Mouse (Mus musculus): ENCODE results near the gene Trim10.
A peak's percentile ranks its signal among the peaks of the same experiment; 100 is the strongest.
"Not testable (repeated sequence)": the region's sequence is repeated elsewhere in the genome, so short reads cannot be mapped to it uniquely, and the experiment has no call there.

Gene Trim10

DNA sequence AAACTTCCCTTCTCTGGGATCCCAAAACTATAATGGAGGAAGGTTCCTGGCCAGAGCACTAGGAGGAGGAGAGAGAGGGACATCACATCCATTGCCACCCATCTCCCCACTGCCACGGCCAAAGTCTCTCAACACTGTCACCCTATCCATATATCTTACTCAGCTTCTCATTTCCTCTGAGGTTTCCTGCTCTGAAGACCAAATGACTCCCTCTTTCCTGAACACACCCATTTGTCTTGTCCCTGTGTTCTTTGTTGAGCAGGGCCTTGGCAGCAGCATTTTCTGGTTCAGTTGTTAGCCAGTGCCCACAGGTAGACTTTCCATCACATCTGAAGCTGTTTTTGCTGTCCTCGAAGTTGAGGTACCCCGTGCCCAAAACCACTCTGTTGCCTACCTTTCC is 11.2 kb upstream of the Trim10 start:
- no peak for DNase-seq (ENCODE audit: low spot score in 2 of 2)

DNA sequence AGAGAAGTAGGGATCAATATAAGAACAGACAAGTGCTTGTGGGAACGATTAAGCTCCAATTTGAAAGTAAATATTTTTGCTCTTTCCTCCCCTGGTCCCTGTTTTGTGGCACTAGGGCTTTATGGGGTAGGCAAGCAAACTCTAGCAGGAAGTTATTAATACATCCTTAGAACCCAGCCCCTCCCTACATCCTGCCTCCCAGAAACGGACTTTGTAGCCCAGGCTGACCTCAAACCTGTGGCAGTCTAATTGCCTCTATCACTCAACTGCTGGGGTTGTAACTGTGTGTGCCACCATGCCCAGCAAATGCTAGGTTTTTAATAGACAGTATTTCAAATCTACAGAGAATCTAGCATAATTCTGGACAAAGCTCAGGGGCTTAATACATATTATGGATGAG is 7.7 kb upstream of the Trim10 start:
- no peak for DNase-seq (ENCODE audit: low spot score in 2 of 2)

DNA sequence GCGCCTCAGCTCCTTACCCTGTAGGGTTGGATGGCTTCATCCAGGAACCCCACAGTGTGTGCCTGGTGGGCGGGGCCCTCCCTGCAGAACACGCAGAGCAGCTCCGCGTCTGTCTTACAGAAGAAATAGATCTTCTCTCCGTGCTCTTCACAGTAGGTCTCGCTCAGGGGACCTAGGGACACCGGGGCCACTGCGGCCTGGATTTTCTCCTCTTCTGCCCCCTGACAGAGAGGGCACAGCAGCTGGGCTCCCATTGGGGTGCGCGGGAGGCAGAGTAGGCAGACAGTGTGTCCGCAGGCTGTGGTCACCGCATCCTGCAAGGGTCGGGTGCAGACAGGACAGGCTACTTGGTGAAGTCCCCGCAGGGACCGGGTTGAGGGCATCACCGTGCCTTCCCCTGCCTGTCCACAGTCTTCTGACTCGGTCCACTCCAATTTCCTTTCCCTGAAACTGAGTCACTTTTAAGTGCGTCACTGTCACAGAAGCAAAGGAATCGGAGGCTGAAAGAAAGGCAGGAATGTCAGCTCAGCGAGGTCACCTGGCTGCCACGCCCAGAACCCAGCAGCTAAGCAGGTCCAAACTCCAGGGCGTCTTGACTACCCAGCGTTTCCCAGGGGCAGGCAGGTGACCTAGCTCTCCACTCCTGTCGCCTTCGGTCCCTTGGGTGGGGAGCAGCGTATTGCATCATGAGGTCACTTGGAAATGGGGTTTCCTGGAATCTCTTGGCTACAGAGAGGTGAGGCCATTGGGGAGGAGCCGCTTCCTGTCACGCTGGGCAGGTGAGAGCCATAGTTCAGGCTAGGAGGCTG is 2.5 kb upstream of the Trim10 start, which contains the start of gene Trim15:
Trim15 (minus strand) TSS at position 492 of the 809 bp plus-strand sequence.
- no peak for DNase-seq (ENCODE audit: low spot score in 2 of 2)

DNA sequence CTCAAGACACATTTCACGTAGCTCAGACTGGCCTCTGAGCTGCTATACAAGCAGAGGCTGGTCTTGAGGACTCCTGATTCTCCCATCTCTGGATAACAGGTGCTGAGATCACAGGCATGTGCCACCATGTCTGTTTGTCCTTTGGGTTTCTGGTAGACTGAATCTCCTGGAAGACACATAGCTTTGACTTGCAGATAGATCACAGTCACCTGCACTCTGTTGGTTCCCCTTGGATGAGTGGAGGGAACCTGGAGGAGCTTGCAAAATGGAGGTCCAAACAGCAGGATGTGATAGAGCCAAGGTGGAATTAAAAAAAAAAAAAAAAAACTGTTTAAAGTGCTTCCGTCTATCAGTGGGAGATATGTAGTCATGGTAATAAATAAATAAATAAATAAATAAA is 538 bp upstream of the Trim10 start:
- DNase-seq (ENCODE audit: low spot score in 2 of 2), result no peak

DNA sequence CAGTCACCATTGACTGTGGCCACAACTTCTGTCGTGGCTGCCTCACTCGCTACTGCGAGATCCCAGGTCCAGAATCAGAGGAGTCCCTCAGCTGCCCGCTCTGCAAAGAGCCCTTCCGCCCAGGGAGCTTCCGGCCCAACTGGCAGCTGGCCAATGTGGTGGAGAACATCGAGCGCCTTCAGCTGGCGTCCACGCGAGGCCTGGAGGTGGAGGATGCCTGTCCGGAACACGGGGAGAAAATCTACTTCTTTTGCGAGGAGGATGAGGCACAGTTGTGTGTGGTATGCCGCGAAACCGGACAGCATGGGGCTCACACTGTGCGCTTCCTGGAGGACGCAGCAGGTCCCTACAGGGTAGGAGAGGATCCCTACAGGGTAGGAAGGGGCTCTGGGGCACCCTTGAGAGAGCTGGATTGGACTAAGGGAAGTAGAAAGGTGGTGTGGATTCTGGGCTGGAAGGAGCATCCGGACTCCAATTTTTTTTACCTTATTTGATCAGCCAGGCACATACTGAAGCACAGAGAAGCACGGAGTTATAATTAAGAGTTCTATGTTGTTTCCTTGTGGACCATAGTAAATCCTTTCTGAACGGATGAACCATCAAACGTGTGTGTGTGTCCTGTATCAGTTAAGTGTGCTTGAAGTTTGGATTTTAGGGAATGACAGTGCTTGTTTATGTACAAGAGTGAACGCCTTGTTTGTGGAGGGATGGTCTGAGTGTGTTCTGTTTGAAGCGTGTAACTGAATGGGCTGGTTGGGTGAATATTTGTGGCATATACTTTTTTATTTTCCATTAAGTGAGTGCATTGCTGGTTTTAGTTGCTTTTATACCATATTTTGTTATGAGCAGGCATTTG is 809 bp downstream of the Trim10 start:
- DNase-seq (ENCODE audit: low spot score in 2 of 2), result no peak

DNA sequence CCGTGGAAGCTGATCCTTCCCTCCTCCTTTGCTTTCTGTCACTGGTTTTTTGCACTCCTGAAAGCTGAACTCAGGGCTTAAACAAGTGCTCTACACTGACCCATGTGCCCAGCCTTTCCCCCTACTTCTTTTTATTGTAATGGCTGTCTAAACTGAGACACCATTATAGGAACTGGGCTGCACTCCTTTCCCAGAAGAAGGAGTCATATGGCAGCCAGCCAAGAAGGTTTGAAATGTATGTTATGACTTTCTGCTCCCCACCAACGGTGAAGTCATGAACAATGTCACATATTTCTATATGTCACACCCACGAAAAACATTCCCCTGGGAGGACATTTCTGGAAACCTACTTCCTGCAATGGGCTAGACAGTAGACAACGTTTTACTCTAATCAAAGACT is 5.3 kb downstream of the Trim10 start:
- DNase-seq (ENCODE audit: low spot score in 2 of 2), result no peak

DNA sequence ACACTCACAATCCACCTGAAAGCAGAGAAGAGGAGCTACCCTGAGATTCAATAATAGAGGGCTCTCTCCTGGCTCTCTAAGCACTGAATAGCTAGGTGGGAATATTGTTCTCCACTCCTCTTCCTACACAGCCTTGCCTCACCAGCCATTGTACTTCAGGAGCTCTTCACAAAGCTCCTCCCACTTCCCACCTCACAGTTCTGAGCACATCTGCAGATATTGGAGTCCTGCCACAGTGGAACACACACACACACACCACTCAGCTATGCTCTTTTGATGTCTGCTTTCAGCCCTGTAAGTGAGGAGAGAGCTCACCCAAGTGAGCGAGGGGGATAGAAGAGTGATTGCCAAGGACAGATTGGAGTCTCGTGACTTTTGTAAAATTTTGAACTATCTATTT is 14.0 kb downstream of the Trim10 start:
- DNase-seq (ENCODE audit: low spot score in 2 of 2), result no peak

DNA sequence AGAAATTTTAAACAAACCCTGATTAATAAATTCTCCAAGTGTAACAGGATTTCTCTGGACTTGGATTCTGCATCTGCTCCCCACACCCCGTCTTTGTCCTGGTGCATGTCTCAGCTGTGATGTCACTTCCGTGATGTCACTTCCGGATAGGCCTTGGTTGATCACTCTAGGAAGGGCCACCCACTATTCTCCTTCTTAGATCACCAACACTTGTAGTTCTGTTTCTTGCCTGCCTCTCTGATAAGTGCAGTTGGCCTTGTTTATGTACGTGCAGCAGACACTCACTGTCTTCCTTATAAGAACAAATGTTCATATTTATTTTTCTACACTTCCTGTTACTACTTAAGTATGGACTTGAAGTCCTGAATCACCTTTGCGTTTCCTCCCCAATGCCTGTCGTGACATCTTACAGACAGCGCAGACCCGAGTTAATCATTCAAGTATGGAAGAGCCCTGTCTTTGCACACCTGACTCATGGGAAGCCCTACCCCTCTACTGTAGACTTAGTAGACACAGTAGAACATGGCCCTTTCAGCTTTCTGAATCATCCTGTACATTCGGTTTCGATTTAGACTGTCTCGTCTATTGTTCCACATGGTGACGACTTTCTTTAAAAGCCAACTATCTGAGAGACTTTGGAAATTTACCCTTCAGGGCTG is 15.9 kb downstream of the Trim10 start:
- DNase-seq (ENCODE audit: low spot score in 2 of 2), result no peak

DNA sequence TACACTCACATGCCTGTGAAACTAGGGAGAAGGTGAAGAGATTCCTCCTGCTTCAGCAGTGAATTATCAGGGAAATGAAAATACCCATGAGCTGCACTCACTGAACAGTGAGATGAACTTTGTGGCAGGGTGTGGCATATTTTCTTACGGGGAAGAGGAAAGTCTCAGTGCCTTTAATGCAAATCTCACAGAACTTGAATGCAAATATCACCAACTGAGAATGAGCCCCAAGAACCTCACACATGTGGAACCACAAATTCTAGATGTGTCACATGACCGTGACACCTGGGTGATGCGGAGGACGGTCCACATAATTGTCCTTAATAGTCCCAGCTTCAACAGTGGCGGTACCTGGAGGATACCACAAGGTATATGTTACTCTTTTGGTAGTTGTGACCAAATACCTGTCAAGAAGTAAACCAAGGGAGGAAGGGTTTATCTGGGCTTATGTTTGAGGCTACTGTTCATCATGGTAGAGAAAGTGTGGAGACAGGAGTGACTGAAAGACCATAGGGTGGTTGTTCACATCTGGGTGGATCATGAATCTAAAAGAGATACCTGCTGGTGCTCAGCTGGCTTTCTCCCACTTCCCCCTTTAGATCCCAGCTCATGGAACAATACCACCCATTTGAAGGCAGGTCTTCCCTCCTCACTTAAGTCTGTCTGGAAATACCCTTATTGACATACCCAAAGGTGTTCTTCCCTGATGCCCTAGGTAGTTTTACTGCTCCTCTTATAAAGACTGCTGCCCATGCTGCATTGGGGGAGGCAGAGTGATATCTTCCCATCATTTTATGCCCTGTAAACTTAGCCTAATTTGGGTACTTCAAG is 20.9 kb downstream of the Trim10 start, which contains the start of gene Trim40:
Trim40 (minus strand) TSS at position 51 of the 831 bp plus-strand sequence.
- DNase-seq (ENCODE audit: low spot score in 2 of 2), result no peak

DNA sequence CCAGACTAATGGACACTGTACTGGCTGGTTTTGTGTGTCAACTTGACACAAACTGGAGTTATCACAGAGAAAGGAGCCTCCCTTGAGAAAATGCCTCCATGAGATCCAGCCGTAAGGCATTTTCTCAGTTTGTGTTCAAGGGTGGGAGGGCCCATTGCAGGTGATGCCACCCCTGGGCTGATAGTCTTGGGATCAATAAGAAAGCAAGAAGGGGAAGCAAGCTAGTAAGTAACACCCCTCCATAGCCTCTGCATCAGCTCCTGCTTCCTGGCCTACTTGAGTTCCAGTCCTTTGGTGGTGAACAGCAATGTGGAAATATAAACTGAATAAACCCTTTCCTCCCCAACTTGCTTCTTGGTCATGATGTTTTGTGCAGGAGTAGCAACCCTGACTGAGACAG is 22.1 kb downstream of the Trim10 start:
- not testable (repeated sequence) for DNase-seq (ENCODE audit: low spot score in 2 of 2)

DNA sequence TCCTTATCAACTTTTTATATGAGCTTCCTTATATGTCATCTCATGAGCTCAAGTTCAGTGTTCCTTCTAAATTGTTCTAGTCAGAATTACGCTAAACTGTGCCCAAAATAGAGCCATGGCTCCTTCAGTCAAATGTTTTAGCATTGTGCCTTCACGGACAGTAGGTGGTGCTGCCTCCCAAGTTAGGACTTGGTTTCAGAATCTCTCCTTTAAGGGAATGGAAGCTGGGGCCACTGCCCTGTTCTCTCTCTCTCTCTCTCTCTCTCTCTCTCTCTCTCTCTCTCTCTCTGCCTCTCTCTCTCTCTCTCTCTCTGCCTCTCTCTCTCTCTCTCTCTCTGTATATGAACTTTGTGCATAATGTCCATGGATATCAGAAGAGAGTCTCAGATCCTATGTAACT is 23.0 kb downstream of the Trim10 start:
- DNase-seq (ENCODE audit: low spot score in 2 of 2), result peak in 1 of 2 experiments; percentile 41

DNA sequence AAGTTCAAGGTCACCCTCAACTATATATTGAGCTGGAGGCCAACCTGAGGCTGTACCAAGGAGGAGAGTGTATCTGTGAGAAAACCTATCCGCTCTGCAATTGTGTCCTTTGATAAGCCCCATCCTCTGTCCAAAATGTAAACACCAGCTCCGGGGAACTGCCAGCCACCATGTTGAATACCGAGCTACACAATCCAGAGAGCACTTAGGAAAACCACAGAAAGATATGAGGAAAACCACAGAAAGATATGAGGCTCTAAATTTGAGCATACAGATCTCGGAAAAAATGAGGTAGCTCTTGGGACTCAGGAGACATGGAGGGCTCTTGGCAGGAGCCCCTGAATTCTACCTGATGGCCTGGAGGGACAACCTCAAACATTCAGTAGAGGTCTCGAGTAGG is 24.0 kb downstream of the Trim10 start:
- no peak for DNase-seq (ENCODE audit: low spot score in 2 of 2)

DNA sequence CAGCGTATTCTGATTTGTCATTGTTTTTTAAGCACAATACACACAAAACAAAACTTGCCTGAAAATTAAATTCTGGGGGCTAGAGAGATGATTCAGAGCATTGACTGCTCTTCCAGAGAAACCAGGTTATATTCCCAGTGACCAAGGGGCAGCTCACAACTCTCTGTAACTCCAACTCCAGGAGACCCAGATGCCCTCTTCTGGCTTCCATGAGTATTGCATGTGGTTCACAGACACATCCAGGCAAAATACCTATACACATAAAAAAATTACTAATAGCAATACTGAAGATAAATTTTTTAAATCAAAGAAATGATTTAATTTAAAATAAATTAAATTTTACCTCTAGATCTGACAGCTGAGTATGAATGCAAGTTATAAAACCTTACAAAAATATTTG is 27.2 kb downstream of the Trim10 start:
- DNase-seq (ENCODE audit: low spot score in 2 of 2), result peak in 1 of 2 experiments; percentile 44

DNA sequence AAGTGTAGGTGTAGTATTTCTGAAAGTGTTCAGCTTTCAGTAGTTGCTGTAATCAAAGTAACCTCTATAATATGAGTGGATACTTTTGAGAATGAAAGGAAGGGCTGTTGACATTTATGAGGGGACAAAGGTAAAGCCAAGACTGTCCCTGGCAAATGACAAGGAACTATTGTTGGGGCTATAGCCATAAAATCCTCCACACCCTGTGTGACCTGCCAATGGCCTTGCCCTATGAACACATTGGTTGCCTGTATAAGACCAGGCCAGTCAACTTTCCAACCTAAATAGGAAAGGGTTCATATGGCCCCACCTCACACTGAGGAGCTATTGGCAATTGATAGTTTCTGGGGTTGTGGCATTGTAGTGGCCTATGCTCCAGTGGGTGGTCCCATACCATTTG is 27.7 kb downstream of the Trim10 start:
- DNase-seq (ENCODE audit: low spot score in 2 of 2), result no peak

DNA sequence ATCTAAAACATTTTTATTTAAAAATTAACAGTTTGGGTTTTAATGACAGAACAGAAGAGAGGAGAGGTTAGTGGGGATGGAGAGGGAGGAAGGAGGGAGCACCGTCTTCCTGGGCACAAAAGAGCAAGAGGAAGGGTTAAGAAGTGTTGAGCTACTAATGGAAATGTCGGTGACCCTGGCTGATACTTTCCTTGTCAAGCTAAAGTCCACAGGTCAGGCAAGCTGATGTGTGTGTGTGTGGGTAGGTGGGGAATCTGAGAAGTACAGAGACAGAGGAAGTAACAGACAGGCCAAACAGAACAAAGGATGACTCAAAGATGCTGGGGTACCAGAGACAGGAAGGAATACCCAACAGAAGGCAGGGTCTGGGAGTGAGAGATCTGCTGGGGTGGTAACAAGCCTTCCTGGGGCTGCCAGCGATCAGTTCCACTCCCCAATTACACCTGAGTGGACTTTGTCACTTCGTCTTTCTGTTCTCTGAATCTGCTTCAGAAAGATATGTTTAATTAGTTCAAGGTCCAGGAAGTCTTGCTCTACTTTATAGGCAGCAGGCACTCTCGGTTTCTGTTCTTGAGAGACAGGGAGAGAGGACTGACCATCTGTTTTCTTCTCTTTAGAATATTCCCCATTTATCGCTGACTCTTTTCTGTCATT is 28.3 kb downstream of the Trim10 start, which contains the start of gene Trim31:
Trim31 (plus strand) TSS at position 567 of the 654 bp plus-strand sequence.
- DNase-seq (ENCODE audit: low spot score in 2 of 2), result no peak

DNA sequence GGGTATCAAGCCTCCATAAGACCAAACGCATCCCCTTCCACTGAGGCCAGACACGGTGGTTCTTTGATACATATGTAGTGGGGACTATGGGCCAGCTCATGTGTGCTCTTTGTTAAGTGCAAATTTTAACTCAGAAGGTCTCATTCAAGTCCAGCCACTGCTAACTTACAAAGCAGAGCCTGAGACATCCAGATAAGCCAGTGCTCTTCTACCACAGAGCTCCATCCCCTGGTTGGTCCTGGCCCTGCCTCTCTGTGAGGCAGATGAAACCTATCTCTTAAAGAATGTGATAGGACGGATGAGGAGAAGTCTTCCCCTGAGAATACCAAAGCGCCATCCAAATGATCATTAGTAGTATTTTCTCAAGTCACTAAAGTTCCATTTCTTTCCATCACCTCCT is 30.0 kb downstream of the Trim10 start:
- no peak for DNase-seq (ENCODE audit: low spot score in 2 of 2)

DNA sequence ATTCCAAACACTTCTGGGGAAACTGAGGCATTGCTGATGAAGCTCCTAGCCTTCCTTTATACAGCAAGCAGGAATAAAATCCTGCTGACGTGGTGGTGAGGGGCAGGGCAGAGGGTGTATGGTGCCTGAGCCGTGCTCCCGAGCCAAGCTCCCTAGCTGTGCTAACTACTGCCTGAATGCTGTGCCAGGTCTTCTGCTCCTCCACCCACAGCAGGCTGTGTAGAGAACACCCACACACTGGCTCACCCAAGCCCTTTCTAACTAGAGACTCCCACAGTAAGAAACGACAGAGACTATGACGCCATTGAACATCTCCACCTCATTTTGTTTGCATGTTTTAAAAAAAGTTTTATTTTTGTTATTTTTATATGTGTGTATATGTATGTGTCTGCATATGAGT is 30.6 kb downstream of the Trim10 start:
- DNase-seq (ENCODE audit: low spot score in 2 of 2), result peak in 1 of 2 experiments; percentile 28

DNA sequence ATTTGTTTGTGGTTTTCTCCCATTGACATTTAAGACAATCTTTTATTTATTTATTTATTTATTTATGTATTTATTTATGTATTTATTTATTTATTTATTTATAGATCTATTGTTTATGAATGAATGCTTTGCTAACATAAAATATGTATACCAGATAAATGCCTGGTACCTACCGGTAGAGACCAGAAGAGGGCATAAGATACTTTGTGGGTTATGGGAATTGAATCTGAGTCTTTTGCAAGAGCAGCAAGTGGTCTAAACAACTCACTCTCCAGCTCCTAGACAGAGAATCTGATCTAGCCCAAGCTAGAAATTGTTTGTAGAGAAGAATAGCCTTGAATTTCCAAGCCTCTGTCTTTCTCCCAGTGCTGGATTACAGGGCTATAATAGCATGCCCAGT is 31.3 kb downstream of the Trim10 start:
- no peak for DNase-seq (ENCODE audit: low spot score in 2 of 2)

DNA sequence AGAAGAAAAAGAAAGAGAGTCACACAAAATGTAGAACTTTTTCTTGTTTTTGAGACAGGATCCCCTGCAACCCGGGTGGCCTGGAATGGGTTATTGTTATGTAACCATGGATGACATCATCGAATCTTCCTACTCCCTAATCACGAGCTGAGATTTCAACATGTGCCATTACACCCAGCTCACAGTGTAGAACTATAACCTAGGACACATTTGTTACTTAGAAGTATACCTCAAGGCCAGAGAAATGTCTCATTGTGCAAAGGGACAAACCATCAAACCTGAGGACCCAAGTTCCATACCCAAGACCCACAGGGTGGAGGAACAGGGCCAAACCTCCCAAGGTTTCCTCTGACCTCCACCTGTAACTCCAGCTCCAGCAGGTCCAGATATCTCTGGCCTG is 34.3 kb downstream of the Trim10 start:
- no peak for DNase-seq (ENCODE audit: low spot score in 2 of 2)

DNA sequence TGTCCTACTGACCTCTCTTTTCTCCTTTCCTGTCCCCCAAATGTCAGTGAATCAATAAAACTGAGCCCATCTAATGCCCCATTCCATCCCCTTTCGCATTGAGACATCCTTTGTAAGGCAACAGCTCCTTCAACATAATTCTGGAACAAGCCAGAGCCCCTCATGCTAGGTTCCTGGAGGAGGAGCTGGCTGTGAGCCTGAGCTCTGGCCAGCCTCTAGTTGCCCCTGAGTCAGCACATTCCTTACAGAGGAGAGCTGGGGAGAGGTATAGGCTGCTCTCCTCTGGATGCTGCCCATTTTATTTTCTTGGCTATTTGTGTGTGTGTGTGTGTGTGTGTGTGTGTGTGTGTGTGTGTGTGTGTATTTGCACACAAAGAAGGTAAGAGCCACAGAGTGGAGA is 38.9 kb downstream of the Trim10 start:
- DNase-seq (ENCODE audit: low spot score in 2 of 2), result no peak

DNA sequence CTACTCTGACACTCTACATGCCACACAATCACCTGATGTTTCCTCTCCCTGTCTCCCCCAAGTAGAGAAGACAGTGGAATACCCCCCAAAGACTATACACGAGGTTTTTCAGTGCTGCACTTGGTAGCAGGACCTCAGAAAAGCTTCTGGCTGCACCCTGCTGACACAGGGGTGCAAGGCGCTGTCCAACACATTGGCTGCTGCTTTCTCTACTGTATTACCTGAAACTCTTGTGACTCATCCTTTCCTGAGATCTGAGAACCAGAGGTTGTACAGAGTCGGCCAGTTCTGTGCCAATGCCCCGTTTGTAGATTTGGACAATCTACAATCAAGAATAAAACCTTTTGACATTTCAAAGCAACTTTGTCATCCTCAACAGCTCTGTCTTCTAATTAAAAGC is 40.4 kb downstream of the Trim10 start:
- no peak for DNase-seq (ENCODE audit: low spot score in 2 of 2)
